Mouse (Mus musculus) embryonic facial prominence, embryonic 10.5 days (tissue): ENCODE measurements at regions not wholly inside any gene's neighbourhood (a gene's known extent, or its start where the extent isn't known, plus 50 kb on each side); places are given as distances from the start of the nearest gene placed in this dataset.
A peak's percentile ranks its signal among the peaks of the same experiment; 100 is the strongest.

ENCODE experiments used
- DNase-seq: peaks from one replicate; pipeline ENCODE4 v3.0.0-alpha.2; 2017; ENCODE audit warnings: low spot score
- H3K27ac ChIP-seq: fragments of 300-500 bp; sonication (generic); replicated peaks from 2 replicates; pipeline ENCODE4 v1.5.1; 2016; ENCODE audit warnings: mild to moderate bottlenecking
- H3K27me3 ChIP-seq: fragments of 300-500 bp; sonication (generic); replicated peaks from 2 replicates; pipeline ENCODE4 v1.6.1; 2016; ENCODE audit warnings: low read depth, mild to moderate bottlenecking; ENCODE audit not compliant: poor library complexity, severe bottlenecking
- H3K36me3 ChIP-seq: fragments of 300-500 bp; sonication (generic); replicated peaks from 2 replicates; pipeline ENCODE4 v1.6.1; 2016; ENCODE audit warnings: mild to moderate bottlenecking, moderate library complexity
- H3K4me1 ChIP-seq: fragments of 300-500 bp; sonication (generic); 2 replicates; pipeline ENCODE4 v1.6.1; 2016
- H3K4me3 ChIP-seq: fragments of 300-500 bp; sonication (generic); 2 replicates; pipeline ENCODE4 v1.5.1; 2016; ENCODE audit warnings: mild to moderate bottlenecking, moderate library complexity
- H3K9me3 ChIP-seq: fragments of 300-500 bp; sonication (generic); 2 replicates; pipeline ENCODE4 v1.6.1; 2016; ENCODE audit warnings: mild to moderate bottlenecking
- WGBS: fragments of 180-500 bp; shearing (Covaris S2); methylation state at CpG from one replicate; pipeline ENCODE4 v1.1.7; 2016; 5-methylcytosine and 5-hydroxymethylcytosine counted together

- WGBS, result 88% methylated on average over 1 of the region's 1 CpGs
- H3K27me3 ChIP-seq, result no peaks in the 10 kb centered on the region
- H3K27ac ChIP-seq, result peak overlapping the region; percentile 86
- H3K9me3 ChIP-seq, result no peaks in the 10 kb centered on the region
- no peak overlapping the region for H3K4me3 ChIP-seq
- H3K4me1 ChIP-seq, result peaks cover 45% of the 10 kb centered on the region
- H3K36me3 ChIP-seq, result no peaks in the 10 kb centered on the region
- DNase-seq, result no peak
Measured at GRCm38 (mm10) chr14:24771663-24772062, 284.7 kb downstream of the Rps24 start.

- peak overlapping the region; percentile 86 for H3K27ac ChIP-seq
- peaks cover 45% of the 10 kb centered on the region for H3K4me1 ChIP-seq
- no peaks in the 10 kb centered on the region for H3K36me3 ChIP-seq
- H3K9me3 ChIP-seq, result no peaks in the 10 kb centered on the region
- 82% methylated on average over 4 of the region's 4 CpGs for WGBS
- no peak for DNase-seq
- H3K27me3 ChIP-seq, result no peaks in the 10 kb centered on the region
- no peak overlapping the region for H3K4me3 ChIP-seq
Measured at GRCm38 (mm10) chr14:24772129-24772528, 285.2 kb downstream of the Rps24 start.

GRCm38 (mm10) chr14:24778748-24779630 lies 292.1 kb downstream of the Rps24 start:
- Histone ChIP-seq H3K9me3 (no peaks in the 10 kb centered on the region), H3K4me1 (peaks cover 31% of the 10 kb centered on the region), H3K4me3 (peak overlapping the region; percentile 64), H3K27me3 (no peaks in the 10 kb centered on the region; the same call in 1 of the 2 replicates), H3K36me3 (no peaks in the 10 kb centered on the region), H3K27ac (peak overlapping the region; percentile 96)
- DNase-seq, result peak; percentile 91
- 2% methylated on average over 39 of the region's 39 CpGs for WGBS

- H3K4me3 ChIP-seq, result no peak overlapping the region
- no peaks in the 10 kb centered on the region for H3K36me3 ChIP-seq
- H3K9me3 ChIP-seq, result no peaks in the 10 kb centered on the region
- H3K27me3 ChIP-seq, result no peaks in the 10 kb centered on the region; the same call in 1 of the 2 replicates
- WGBS, result 78% methylated on average over 3 of the region's 3 CpGs
- H3K4me1 ChIP-seq, result peaks cover 31% of the 10 kb centered on the region
- DNase-seq, result no peak
- no peak overlapping the region for H3K27ac ChIP-seq
Measured at GRCm38 (mm10) chr14:24781674-24782073, 294.7 kb downstream of the Rps24 start.

GRCm38 (mm10) chr14:24783889-24784288 lies 297.0 kb downstream of the Rps24 start:
- peak overlapping the region; percentile 48 for H3K27ac ChIP-seq
- WGBS, result 77% methylated on average over 6 of the region's 6 CpGs

GRCm38 (mm10) chr14:24785452-24785851 lies 298.5 kb downstream of the Rps24 start:
- WGBS, result 90% methylated on average over 5 of the region's 5 CpGs
- H3K4me1 ChIP-seq, result peaks cover 1% of the 10 kb centered on the region
- no peaks in the 10 kb centered on the region for H3K9me3 ChIP-seq
- DNase-seq, result no peak
- H3K4me3 ChIP-seq, result no peak overlapping the region
- H3K27me3 ChIP-seq, result no peaks in the 10 kb centered on the region; the same call in 1 of the 2 replicates
- no peaks in the 10 kb centered on the region for H3K36me3 ChIP-seq
- no peak overlapping the region for H3K27ac ChIP-seq

More at GRCm38 (mm10) chr14:24783889-24784288, 297.0 kb downstream of the Rps24 start:
- Histone ChIP-seq H3K4me3 (no peak overlapping the region), H3K4me1 (peaks cover 17% of the 10 kb centered on the region), H3K36me3 (no peaks in the 10 kb centered on the region), H3K27me3 (no peaks in the 10 kb centered on the region; the same call in 1 of the 2 replicates), H3K9me3 (no peaks in the 10 kb centered on the region)
- DNase-seq, result no peak

- H3K9me3 ChIP-seq, result no peaks in the 10 kb centered on the region
- no peaks in the 10 kb centered on the region for H3K36me3 ChIP-seq
- 66% methylated on average over 10 of the region's 10 CpGs for WGBS
- peak overlapping the region; percentile 36; the same call in 1 of the 2 replicates for H3K27ac ChIP-seq
- H3K4me1 ChIP-seq, result peaks cover 12% of the 10 kb centered on the region
- no peaks in the 10 kb centered on the region for H3K27me3 ChIP-seq
- H3K4me3 ChIP-seq, result no peak overlapping the region
- no peak for DNase-seq
Measured at GRCm38 (mm10) chr14:24793375-24794285, 306.7 kb downstream of the Rps24 start.

- H3K27ac ChIP-seq, result no peak overlapping the region; the same call in 1 of the 2 replicates
- no peaks in the 10 kb centered on the region for H3K36me3 ChIP-seq
- no peak overlapping the region for H3K4me3 ChIP-seq
- H3K27me3 ChIP-seq, result no peaks in the 10 kb centered on the region
- DNase-seq, result no peak
- H3K4me1 ChIP-seq, result peaks cover 12% of the 10 kb centered on the region
- 80% methylated on average over 12 of the region's 12 CpGs for WGBS
- H3K9me3 ChIP-seq, result no peaks in the 10 kb centered on the region
Measured at GRCm38 (mm10) chr14:24794359-24794845, 307.5 kb downstream of the Rps24 start.

GRCm38 (mm10) chr14:24797494-24797893 lies 310.6 kb downstream of the Rps24 start:
- no peaks in the 10 kb centered on the region for H3K36me3 ChIP-seq
- DNase-seq, result no peak

GRCm38 (mm10) chr14:24798066-24798465 lies 311.1 kb downstream of the Rps24 start:
- Histone ChIP-seq H3K36me3 (no peaks in the 10 kb centered on the region), H3K9me3 (no peaks in the 10 kb centered on the region), H3K4me1 (peaks cover 12% of the 10 kb centered on the region), H3K27ac (no peak overlapping the region), H3K4me3 (no peak overlapping the region), H3K27me3 (no peaks in the 10 kb centered on the region)
- 76% methylated on average over 4 of the region's 4 CpGs for WGBS
- no peak for DNase-seq

More at GRCm38 (mm10) chr14:24797494-24797893, 310.6 kb downstream of the Rps24 start:
- Histone ChIP-seq H3K27ac (no peak overlapping the region), H3K9me3 (no peaks in the 10 kb centered on the region), H3K4me1 (peaks cover 12% of the 10 kb centered on the region), H3K4me3 (no peak overlapping the region), H3K27me3 (no peaks in the 10 kb centered on the region)

- H3K4me3 ChIP-seq, result no peak overlapping the region
- 83% methylated on average over 5 of the region's 5 CpGs for WGBS
- no peaks in the 10 kb centered on the region for H3K36me3 ChIP-seq
Measured at GRCm38 (mm10) chr14:24803001-24803655, 316.2 kb downstream of the Rps24 start.

GRCm38 (mm10) chr14:24807061-24807460 lies 320.1 kb downstream of the Rps24 start:
- Histone ChIP-seq H3K27ac (peak overlapping the region; percentile 67), H3K27me3 (0 out of 2 replicates have a peak, but pooled peaks cover 10% of the 10 kb centered on the region), H3K4me1 (peaks cover 15% of the 10 kb centered on the region), H3K9me3 (no peaks in the 10 kb centered on the region), H3K36me3 (no peaks in the 10 kb centered on the region), H3K4me3 (no peak overlapping the region)
- DNase-seq, result peak; percentile 56
- 21% methylated on average over 7 of the region's 7 CpGs for WGBS

More at GRCm38 (mm10) chr14:24803001-24803655, 316.2 kb downstream of the Rps24 start:
- no peak overlapping the region for H3K27ac ChIP-seq
- DNase-seq, result no peak
- H3K27me3 ChIP-seq, result 0 out of 2 replicates have a peak, but pooled peaks cover 4% of the 10 kb centered on the region
- peaks cover 15% of the 10 kb centered on the region for H3K4me1 ChIP-seq
- H3K9me3 ChIP-seq, result no peaks in the 10 kb centered on the region
